Mouse (Mus musculus): Measurements from ENCODE around the gene Hyal3. TPM values are rescaled to one million over a fixed set of nuclear protein-coding genes. Genes with fewer than 3 reads are reported as not detected.

Gene Hyal3
- polyA plus RNA-seq, 2 experiments from 2014 or later, result 0.25 to 0.90 TPM

DNA sequence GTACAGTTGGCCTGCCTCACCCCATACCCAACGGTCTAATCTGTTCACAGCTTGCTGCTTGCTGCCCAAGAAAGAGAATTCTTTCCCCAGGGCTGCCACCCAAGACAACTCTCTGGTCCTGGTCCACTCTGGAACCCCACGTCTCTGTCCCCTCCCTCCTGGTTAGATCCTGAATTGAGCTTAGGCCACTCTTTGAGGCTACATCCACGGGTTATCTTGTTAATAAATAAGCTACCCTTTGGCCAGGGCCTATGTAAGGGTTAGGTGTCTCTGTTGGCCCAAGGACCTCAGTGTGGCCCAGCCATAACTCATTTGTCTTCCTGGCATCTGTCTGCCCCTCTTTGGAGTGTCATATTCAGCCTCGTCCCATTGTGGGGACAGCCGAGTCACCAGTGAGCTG lies 17.8 kb downstream of the Hyal3 start:
- ATAC-seq, result no peak

DNA sequence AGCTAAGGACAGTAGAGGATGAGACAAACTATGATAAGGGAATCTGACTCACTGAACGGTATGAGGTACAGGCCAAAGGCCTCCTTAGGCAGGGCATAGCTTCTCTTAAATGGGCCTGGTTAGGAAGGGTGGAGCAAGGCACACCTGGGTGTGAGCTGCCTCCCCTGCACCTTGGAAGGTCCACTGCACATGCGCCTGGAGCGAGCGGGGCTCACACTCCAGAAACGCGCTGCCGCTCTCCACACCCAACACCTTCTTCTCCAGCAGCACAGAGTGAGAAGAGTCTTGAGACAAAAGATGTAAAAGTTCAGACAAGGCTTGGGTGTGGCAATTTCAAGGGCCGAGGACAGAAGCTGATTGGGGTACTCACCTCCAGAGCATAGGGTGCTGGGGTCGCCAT lies 18.8 kb downstream of the Hyal3 start:
- no peak for ATAC-seq

DNA sequence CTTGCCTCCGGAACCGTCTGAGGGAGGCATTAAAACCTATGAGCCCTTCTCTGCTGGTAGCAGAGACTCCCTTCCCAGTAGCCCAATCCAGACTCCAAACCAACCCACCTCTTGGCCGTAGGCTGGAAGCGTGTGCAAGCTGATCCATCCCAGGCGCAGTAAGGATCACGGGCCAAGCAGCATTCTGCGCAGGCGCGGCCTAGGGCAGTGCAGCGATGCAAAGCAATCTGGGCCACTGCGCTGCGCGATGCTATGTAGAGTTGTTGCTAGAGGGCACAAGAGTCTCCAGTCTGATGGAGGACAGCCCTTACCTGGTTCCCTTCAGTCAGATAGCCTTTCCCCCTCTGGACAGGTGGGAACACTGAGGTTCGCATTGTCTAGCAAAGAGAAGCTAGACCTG lies 19.2 kb downstream of the Hyal3 start:
- no peak for ATAC-seq

DNA sequence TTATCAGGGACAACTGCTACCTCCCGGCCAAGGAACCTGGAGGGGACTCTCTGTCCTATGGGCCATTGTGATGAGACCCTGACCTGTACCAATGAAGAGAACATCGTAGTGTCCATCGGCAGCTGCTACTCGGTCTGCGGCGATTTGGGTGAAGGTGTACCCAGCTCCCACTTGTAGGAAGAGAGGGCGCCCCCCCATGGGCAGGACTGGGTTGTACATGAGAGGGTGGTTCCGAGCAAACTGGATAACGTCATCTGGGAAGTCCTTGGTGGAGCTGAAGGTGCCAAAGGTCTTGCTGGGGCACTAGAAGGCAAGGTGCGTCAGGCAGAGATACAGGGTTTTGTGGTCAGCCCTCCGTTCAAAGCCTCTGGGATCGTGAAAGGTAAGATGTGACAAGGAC lies 20.1 kb downstream of the Hyal3 start:
- no peak for ATAC-seq

DNA sequence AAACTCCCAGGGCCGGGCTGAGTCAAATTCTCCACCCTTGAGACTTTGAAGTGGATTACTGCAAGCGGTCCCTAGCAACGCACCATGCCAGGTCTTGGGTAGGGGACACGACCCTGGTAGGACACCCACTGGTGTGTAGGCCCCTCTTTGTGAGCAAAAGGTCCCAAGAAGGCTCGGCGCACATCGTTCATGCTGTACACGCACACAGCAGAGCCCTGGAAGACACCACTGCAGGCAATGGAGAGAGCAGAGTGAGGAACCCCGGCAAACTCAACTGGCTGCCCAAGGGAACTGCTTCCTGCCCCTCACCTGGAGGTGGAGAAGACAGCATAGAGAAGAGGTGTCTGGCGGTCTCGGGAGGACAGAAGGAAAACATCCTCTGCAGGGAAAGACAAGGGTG lies 20.7 kb downstream of the Hyal3 start:
- ATAC-seq, result no peak

DNA sequence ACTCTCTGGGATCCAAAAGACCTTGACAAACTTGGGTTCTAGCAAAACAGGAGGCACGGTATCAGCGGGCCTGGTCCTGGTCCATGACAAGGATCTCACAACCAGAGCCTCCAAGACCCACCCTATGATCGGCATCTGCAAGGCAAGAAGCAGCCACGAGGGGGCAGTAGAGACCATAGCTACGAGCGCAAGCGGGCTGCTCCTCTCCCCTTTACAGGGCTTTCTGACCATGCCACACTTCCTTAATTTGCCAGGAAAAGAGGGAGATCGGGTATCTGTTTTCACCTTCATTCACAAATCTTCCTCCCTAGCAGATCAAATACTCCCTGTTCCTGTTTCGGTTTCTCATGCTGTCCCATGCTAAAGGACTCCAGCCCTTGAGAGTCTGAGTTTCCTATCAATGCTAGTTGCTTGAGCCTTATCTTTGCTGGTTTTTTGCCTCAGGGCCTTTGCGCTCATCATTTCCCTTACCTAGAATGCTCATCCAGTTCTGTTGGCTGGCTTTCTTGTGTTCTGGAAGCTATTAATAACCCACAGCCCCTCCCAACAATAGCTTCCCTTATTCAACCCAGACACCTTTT lies 21.5 kb downstream of the Hyal3 start:
- ATAC-seq, result peak; percentile 75

DNA sequence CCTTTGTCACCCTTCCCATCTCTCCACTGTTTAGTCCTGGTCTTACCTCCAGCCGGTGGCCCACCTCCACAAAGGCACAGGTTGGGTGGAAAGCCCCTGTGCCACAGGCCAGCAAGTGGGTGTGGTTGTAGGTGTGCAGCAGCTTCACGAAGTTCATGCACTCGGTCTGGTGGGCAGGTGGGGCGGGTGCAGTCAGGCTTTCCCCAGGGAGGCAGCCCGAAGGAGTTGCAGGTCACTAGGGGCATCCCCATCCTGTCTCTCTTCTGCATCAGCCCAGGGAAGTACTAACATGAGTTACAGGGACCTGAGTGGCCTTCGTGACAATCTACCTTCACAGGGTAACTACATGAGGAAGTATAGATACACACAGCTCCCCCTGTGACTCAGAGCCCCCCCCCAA lies 22.6 kb downstream of the Hyal3 start:
- no peak for ATAC-seq

DNA sequence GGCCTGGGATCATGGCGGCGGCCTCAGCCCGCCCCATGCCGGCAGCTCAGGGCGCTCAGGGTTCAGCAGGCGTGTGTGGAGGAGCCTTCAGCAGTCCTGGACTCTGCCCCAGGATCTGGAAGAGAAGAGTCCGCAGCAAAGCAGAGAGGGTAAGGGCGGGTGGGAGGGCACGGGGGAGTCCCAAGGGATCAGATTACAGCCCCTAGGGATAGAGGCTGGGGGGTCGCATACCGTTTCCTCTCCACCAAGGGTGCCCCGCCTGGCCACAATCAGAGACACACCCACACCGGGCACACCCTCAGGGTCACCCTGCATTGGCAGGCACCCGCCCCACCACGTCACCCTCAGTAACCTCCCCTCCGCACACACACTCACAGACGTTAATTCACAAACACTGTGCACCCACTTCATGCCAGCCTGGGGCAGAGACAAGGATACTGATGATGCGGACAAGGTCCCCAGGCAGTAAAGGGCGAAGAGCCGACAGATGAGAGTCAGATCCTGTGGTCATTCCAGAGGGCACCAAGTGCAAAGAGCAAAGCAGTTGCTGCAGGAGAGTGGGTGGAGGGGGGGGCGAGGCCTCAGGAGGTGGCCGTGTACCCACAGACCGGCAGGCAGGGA lies 24.5 kb downstream of the Hyal3 start:
- ATAC-seq, result no peak

DNA sequence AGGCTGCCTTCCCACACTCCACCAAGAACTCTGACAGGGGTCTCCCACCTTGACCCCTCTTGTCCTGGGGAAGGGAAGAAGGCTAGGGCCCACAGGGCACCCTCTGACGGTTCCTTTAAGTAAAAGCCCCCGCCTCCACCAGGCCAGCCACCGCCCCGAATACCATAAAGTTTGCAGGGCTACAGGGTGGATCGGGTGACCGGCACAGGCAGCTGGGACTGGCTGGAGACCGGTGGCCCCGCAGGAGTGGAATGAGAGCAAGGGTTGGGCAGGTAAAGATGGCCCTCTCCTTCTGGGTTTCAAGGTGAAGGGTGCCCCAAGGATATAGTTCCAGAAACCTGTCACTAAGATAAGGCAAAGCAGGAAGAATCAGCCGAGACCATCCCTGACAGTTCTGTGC lies 26.0 kb downstream of the Hyal3 start:
- ATAC-seq, result no peak

DNA sequence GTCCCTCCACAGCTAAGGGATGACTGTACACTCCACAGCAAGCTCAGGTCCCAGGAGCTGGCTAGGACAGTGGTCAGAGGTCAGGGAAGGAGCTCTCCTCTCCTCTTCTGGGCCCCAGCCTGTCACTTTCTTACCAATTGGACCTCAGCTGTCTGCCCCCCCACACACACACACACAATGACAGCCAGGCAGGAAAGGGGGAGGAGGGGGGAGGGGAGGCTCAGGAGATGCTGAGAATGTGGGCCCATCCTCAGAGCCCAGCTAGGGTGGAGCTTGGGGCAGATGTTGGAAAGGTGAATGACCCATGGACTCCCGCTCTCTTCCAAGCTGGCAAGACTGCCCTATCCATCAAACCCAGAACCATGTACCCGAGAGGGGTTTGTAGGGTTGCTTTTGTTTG lies 26.4 kb downstream of the Hyal3 start:
- ATAC-seq, result no peak

DNA sequence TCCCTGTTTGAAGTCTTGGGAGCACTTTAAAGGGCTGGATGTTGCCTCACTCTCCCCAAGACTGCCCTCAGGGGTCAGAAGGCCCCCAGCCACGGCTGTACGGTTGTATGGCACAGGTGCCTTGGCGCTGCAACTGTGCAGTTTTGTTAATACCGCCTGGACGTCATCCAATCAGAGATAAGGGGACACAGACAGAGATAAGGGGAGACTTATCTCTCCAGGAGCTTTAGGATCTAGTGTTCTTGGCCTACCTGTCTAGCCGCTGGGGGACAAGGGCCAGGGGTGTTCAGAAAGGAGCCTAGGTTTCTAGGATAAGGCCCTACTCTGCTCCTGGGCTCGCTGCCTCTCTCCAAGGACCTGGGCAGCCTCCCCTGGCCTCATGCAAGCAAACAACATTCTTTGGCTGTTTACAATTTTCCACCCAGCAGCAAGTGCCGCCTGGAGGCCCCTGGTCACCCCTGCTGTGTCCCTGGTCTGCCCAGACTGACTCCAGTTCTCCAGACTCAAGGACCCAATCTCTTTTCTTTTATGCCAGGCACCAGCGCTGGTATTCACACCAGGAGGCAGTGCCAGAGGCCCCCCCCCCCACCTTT lies 27.1 kb downstream of the Hyal3 start:
- ATAC-seq, result no peak

DNA sequence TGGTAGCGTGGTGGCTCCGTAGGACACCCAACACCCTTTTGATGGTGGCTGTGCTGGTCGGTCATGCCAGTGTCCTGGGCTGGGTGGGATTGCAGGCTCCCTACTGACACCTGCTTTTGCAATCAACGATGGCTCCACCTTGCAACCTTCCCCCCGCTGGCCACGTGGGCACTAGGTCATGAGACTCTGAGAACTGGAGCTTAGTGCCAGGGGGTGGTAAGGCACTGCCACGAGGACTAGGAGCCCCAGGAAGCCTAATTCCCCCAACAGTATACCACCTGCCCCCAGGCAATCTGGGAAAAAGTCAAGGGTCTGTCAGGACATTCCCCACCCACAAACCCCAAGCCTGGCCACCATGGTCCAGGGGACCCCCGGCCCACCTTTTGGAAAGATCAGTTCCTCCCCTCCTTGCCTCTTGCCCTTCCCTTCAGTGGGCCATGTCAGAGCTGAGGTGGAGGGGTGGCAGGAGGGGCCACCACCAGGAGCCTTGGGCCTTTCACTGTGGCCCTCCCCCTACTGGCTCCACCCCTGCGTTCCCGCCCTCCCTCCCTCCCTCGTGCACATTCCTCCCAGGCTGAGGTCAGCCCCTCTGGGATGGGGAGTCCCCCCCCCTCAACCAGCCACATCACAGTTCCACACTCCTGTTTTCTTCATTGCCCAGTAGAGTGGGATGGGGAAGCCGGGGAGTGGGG lies 28.3 kb downstream of the Hyal3 start, which contains the start of gene Sema3b:
Sema3b (minus strand) TSS at position 489 of the 692 bp plus-strand sequence.
- no peak for ATAC-seq

DNA sequence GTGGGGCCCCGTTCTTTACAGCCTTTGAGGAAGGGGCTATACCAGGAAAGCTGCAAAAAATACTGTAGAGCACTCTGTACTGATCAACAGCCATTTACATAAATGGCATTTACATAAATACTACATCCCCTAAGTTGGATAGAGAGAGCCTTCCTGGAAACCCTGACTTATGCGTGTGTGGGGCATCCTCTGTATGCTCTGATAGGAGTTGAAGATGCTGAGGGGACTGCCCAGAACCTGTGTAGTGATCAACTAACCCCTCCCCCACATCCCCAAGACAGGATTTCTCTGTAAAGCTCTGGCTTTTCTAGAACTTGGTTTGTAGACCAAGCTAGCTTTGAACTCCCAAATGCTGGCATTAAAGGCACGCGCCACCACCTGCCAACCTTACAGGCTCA lies 28.8 kb downstream of the Hyal3 start:
- no peak for ATAC-seq

DNA sequence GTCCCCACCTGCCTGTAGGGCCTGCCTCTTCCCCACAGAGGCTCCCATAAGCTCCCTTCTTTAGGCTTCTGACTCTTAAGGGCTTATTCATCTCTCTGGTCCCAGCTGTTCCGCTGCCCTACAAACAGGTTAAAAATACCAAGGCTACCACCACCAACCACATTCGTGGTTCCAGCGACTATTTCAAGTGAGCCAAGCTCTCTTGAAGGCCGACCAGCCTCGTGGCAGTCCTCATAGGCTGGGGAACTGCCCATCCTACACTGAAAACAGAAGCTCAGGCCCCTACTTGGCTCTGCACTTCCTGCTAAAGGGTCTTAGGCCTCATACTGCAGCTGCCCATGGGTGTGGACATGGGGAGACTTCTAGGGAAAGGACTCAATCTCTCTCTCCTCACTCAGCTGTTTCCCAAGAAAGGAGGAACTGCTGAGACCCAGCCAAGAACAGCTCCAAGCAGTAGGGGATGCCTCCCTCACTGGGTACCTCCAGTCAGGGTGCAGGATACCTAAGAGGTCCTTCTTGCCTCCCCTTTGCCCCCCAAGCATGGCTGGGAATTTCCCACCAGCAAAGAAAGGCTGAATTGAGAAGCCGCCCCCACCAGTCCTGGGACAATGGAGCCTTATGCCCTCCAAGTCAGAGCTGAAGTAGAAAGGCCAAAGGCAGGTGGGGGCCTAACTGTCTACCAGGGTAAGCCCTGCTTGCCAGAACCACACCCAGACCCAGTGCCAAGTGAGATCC lies 31.0 kb downstream of the Hyal3 start:
- ATAC-seq, result no peak

DNA sequence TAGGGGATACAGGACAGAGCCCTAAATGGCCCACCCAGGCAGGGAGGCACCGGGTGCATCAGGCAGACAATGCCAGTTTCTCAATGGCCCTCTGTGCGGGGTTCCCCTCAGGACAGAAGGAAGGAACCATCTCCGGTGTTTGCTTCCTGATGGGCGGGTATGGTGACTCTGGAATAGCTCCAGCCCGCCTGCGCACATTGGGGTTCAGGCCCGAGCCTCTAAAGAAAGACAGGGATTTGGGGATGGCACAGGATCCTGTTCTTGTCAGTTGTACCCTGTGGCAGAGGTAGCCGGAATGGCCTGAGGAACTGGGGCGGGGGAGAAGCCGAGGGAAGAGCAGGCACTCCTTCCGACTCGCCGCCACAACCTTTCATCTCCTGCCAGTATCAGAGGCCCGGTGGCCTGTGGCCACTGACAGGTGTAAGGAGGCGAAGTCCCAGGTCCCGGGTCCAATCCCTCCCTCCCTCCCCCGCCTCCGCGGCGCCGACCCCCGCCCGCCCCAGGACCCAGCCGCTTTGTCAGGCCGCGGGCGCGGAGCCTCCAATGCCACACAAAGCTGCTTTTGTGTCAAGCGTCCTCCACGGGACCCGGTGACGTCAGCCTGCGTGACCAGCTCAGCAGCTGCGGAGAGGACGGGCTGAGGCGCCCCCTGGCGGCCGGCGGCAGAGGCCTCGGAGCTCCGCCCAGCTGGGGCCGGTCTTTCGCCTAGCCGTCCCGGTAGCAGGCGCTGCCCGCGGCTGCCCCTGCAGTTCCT lies 31.8 kb downstream of the Hyal3 start:
- peak; percentile 87 for ATAC-seq

DNA sequence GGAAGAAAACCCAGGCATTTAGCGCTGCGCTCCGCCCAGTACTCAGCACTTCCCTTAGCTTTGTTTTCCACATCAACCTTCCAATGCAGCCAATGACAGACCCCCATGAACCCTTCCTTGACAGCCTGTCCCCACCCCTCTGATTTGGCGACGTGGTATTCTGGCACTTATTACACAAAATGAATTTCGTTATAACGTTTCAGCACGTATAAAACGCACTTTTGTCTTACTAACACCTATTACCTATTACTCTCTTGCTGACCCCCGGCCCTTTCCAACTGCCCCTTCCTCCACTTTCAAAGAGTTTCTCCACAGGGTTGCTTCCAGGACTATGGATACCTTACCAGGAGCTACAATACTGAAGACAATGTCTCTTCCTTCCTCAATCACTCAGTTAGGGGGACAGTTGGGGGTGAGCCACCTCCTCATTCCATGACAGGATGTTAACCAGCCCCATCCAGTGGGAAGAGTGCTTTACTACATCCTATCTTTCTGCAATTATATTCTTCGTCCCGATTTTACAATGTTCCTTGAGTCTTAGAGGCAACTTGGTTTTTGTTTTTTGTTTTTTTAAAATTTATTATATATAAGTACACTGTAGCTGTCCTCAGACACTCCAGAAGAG lies 32.4 kb downstream of the Hyal3 start:
- no peak for ATAC-seq

DNA sequence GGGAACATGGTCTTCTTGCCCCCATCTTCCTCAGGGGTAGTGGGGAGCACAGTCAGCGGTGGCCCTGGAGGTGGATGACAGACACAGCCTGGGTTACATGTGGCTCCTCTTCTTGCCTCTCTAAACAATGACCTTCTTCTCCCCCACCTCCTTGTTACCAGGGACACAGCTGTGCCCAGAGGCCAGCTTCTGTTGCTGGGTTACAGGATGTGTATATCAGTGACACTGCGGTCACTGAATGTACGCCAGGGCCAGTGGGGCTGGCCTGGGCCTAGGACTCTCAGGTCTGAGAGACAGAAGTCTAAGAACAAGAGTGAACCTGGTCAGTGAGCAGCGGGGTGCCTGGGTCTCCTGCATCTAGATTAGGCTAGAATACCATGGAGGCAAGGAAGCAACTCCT lies 34.4 kb downstream of the Hyal3 start:
- ATAC-seq, result no peak

DNA sequence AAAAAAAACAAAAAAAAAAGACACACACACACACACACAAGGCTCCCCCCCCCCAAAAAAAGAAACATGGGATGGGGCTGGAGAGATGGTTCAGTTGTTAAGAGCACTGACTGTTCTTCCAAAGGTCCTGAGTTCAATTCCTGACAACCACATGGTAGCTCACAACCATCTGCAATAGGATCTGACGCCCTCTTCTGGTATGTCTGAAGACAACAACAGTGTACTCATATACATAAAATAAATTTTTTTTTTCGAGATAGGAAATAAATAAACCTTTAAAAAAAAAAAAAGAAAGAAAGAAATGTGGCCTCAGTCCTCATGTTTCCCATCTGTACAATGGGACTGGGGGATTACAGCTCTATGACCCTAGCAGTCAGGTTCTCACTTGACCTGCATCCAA lies 36.8 kb downstream of the Hyal3 start:
- ATAC-seq, result no peak

DNA sequence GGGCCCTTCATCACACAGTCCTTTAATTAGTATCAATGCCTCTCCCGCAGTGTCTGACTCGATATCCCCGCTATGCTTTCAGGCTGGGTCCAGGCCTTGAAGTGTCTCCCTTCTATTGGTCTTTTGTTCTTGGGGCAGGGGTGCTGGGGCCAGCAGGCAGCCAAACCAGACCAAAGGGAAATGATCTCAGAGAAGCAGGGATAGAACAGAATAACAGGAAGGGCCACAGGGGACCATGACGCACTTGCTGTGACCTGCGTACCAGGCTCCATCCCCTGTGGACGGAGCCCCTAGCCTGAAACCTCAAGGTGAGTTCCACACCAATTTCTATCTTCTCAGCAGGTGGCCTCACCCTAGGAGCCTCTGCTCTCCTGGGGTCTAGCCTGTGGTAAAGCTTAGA lies 37.5 kb downstream of the Hyal3 start:
- no peak for ATAC-seq

DNA sequence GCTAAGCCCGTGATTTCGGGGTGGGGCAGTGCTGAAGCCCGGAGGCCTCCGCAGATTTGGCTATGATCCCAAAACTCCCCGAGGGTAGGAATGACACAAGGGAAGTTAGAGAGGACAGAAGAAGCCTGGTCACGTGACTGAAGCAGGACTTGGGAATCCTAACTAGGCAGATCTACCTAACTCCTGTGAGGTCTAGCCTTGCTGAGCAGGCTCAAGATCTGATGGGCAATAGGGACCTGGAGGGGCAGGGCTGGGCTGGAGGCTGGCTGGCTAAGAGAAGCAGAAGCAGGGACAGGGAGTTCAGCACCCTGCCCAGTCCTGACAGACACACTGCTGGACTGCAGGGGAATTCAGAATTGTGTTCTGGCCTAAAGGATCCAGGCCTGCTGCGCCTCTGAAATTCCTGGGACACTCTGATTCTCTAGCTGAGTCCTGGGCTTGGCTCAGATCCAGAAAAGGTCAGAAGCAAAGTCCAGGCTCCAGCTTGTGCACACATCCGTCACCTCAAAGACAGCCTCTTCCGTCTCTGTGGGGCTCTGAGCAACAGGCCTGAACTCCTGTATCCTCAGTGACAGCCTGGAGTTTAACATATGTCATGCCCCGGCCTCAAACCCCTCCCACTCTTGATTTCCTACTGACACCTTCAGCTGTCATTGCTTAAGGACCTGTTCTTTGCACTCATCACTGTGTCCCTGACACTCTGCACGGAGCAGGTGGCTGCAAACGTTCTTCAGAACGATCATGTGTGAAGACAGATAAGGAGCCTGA lies 38.3 kb downstream of the Hyal3 start:
- no peak for ATAC-seq

DNA sequence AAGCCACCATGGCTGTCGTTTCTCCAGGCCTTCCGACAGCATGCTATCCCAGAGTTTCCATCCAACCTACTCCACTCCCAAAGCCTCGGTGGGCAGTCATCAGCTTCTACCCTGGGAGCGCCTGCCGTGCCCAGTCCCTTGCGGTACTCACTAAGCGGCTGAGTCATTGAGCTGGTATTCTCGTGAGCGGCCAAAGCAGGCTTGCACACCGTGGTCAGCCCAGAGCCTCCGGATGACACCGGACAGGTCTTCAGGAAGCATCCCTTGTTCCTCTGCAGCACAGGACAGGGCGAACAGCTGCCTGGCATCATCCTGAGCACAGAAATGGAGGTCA lies 38.9 kb downstream of the Hyal3 start:
- ATAC-seq, result no peak

Data from activated CD4-positive, CD25-positive, alpha-beta regulatory T cell, adult 4 months (primary cell).